Mouse (Mus musculus) cerebellum, adult (tissue): ENCODE measurements around the gene Nccrp1.
"Not testable (repeated sequence)": the region's sequence is repeated elsewhere in the genome, so short reads cannot be mapped to it uniquely, and the experiment has no call there.

ENCODE experiments used
- ATAC-seq: cut with Nextera tagmentation; 2 replicates; pipeline ENCODE4 v1.9.2; 2017; ENCODE audit warnings: mild to moderate bottlenecking, moderate library complexity, mixed read lengths; ENCODE audit not compliant: insufficient number of reproducible peaks, low FRiP score, low TSS enrichment

Gene Nccrp1

GRCm38 (mm10) chr7:28538886-28539285 lies 8.2 kb downstream of the Nccrp1 start:
- not testable (repeated sequence) for ATAC-seq

- ATAC-seq: no peak
Measured at GRCm38 (mm10) chr7:28532005-28532404, 15.0 kb downstream of the Nccrp1 start.

GRCm38 (mm10) chr7:28527922-28528719 lies 18.9 kb downstream of the Nccrp1 start:
- no peak for ATAC-seq

- ATAC-seq: not testable (repeated sequence)
Measured at GRCm38 (mm10) chr7:28522536-28522935, 24.5 kb downstream of the Nccrp1 start, which contains the start of gene Ifnl3. Gene Ifnl3 (plus strand): TSS chr7:28522836.

GRCm38 (mm10) chr7:28511441-28511840 lies 35.6 kb downstream of the Nccrp1 start:
- no peak for ATAC-seq

GRCm38 (mm10) chr7:28510405-28510974 lies 36.6 kb downstream of the Nccrp1 start, which contains the start of gene Ifnl2:
Gene Ifnl2 (minus strand): TSS chr7:28510455.
- not testable (repeated sequence) for ATAC-seq

GRCm38 (mm10) chr7:28509121-28509520 lies 37.9 kb downstream of the Nccrp1 start:
- not testable (repeated sequence) for ATAC-seq

GRCm38 (mm10) chr7:28505585-28505984 lies 41.5 kb downstream of the Nccrp1 start:
- ATAC-seq: no peak

GRCm38 (mm10) chr7:28495426-28495825 lies 51.6 kb downstream of the Nccrp1 start:
- no peak for ATAC-seq
